Mouse (Mus musculus) left cerebral cortex, adult 8-10 months (tissue): ENCODE results near the gene Tmem35b. TPM values are rescaled to one million over a fixed set of nuclear protein-coding genes. Genes with fewer than 3 reads are reported as not detected.
A peak's percentile ranks its signal among the peaks of the same experiment; 100 is the strongest.
"Not testable (repeated sequence)": the region's sequence is repeated elsewhere in the genome, so short reads cannot be mapped to it uniquely, and the experiment has no call there.

Experiments
- DNase-seq, 2 experiments: peaks; one replicate each; pipeline ENCODE4 v3.0.0; 2022; ENCODE audit warnings: low spot score in 2 of 2
- total RNA-seq, 4 experiments: library from RNA; stranded (reverse); gene quantifications; 2 replicates each; pipeline ENCODE4 v1.2.4; 2022

Tmem35b gene
- 1 to 10 TPM; 3.4 to 5.7 (median 4.2) TPM for total RNA-seq

DNA sequence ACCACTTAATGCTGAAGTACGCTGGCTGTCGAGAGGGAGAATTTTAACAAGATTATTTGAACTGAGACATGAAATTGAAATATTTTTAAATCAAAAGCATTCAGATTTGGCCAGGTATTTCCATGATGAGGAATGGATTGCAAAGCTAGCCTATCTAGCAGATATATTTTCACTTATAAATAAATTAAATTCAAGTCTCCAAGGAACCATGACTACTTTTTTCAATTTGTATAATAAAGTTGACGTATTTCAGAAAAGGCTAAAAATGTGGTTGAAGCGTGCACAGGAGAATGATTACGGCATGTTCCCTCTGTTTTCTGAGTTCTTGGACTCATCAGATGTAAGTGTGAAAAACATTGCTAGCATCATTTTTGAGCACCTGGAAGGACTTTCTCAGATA is at the start of gene Tmem35b:
TSS of gene Tmem35b (plus strand) at position 301 of the 400 bp plus-strand sequence.
- DNase-seq: no peak

DNA sequence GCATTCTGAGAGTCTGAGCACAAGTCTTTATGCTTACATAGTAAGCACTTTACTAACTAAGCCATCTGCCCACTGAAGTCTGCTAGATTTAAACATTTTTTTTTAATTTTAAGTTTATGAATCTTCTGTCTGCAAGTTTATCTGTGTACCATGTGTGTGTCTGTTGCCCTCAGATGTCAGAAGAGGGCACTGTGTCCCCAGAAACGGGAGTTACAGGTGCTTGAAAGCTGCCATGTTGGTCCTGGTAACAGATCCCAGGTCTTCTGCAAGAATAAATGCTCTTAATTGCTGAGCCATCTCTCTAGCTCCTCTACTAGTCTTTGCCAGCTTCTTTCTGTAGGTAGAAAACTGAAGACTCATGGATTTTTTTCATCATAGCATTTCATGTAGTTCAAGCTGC is 48.6 kb upstream of the Tmem35b start:
- DNase-seq: no peak

DNA sequence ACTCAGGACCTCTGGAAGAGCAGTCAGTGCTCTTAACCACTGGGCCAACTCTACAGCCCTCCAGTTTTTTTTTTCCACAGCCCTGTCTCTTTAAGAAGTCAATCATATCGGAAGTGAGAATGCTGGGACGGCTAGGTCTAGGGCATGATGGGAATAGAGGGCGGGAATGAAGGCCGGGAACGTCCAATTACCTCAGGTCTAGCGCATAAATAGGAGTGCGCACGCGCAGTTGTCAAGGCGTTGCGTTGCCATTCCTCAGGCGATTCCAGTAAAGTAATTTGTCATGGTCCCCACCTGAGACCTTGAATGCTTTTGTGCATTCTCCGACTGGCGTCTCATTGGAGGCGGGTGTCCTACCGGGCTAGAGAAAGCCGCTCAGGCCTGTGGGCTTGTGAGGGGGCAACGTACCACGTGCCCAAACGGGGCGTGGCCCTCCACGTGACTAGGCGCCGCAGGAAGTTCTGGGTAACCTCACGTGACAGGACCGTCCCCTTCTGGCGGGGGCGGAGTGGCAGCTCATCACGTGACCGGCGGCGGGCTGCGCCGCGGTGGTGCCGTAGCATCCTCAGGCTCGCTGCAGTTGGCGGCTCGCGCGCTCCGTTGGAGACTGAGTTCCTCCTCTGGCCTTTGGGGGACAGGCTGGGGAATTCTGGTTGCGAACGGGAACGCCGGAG is 46.5 kb upstream of the Tmem35b start, which contains the start of gene Zmym6:
TSS of gene Zmym6 (plus strand) at position 509 of the 674 bp plus-strand sequence.
- DNase-seq: peak; percentile 93 to 97

DNA sequence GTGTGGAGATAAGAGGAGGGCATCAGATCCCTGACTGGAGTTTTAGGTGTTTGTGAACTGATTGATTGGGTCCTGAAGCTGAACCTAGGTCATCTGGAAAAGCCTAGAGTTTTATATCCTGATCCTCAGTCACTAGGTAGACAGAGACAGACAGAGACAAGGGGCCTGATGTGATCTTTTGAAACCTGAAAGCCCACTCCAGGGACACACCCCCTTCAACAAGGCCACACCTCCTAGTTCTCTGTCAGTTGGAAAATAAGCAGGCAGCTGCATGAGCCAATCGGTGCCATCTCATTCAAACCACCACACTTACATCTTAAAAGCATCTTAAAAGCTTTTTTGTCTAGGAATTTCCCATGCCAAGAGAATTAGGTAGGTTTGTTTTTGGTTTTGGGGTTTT is 42.7 kb upstream of the Tmem35b start:
- DNase-seq: no peak

DNA sequence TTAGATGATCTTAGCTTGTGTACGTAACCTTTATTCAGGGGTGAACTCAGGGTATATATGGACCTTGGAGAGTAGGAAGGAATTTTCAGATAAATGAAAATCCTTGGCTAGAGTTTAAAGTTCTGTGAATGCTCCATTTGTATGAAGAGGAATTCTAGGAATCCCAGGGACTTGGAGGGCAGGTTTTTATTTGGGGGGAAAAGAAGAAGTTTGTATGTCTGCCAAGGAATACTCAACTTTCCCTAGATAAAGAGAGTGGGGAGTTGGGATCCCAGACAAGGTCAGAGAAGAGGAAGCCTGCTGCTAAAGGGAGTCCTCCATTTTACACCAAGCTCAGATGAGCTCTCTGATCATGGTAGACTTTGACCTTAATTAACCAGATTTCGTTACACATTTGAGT is 40.4 kb upstream of the Tmem35b start:
- DNase-seq: no peak

DNA sequence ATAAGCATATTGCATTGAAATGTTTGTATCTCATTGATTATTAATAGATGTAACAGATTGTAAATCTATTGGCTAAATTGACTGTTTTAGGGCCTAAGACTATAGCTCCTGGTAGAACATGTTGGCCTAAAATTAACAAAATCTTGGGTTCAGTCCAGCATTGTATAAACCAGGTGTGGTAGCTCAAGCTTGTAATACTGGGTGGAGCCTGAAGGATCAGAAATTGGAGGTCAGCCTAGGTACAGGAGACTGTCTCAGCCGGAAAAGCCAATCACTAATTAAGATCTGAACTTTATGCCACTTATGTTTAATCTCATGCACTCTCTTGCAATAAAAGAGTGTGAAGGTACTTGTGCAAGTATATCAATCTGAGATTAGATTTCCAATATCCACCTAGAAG is 37.7 kb upstream of the Tmem35b start:
- no peak for DNase-seq

DNA sequence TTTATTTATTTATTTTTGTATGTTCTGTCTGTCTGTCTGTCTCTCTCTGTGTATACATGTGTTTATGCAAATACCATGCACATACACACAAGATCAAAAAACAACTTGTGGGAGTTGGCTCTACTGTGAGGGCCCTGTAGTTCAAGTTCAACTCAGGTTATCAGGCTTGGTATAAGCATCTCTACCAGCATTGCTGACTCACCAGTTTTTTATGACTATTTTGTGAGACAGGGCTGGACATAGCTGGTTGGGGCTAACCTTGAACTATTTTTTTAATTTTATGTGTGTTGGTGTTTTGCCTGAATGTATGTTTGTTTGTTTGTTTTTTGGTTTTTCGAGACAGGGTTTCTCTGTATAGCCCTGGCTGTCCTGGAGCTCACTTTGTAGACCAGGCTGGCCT is 32.3 kb upstream of the Tmem35b start:
- no peak for DNase-seq

DNA sequence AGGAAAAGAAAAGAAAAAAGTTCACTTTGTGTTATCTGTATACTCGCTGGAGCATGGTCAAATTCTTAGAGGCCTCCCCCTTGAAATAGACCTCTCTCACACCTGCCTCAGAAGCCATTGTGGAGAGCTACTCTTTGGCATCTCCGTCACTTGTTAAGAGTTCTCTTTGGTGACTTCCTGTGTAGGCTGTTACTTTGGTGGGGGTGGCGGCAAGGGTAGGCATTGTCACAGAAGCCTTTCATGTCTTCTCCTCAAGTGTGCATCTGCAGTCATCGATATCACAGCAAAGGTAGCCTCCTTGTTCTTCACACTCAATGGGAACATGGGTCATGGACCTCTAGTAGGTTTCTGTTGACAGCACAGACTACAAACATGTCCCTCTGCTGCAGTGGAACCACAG is 28.4 kb upstream of the Tmem35b start:
- no peak for DNase-seq

DNA sequence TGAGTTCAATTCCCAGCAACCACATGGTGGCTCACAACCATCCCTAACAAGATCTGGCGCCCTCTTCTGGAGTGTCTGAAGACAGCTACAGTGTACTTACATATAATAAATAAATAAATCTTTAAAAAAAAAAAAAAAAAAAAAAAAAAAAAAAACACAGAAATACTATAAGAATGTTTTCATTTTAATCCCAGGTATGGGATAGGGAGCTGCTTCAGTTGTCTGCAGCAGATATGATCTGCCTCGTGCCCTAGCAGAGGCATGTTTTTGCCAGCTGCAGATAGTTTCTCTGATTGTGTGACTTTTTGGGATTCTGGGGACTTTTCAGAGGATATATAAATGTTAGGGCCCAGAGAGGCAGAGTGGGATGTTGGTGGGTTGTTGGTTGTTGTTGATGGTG is 23.9 kb upstream of the Tmem35b start:
- DNase-seq: not testable (repeated sequence)

DNA sequence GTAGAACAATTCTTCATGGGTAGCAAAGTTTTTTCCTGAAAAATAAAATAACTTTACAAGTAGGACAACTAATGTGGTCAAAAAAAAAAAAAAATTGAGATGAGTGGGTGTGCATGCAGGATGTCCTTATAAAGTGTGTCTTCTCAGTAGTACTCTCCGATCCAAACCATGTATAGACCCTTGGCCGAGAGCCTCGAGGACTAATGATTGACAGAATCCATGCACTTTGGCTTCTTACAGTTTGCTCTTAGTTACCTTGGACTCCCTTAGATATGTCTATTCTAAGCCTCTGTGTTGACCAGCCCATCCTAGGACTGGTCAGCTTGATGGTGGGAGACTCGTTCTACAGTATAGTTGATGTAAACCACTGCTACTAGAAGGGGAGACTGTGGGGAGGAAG is 15.9 kb upstream of the Tmem35b start:
- no peak for DNase-seq

DNA sequence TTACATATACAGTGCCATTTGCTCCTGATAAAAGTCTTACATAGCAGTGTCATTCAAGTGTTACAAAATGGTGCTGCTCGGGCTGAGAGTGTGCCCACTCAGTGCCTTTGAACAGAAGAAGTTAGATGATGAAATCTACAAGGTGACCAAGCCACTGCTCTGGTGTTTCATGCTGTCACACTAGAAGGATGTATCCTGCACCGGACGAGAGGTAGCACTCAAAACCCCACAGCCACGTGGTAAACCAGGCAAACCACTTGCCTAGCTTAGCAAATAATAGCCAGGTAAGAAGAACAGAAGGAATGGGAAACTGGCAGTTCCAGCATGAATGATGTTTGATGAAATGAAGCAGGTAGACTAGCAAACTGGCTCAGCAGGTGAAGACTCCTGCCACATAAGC is 12.9 kb upstream of the Tmem35b start:
- no peak for DNase-seq

DNA sequence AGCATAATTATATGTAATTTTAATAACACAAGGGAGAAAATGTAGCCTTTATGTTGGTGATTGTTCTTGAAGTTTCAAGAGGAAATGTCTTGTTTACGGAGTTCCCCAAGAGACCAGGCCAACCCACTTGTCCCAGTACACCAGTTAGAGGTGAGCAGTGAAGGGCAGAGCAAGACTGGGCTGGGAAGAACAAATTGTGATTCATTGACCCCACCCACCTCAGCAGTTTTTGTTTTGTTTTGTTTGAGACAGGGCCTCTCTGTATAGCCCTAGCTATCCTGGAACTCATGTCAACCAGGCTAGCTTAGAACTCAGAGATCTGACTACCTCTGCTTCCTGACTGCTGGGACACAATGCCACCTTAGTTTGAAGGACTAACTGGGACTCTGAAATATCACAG is 840 bp downstream of the Tmem35b start:
- DNase-seq: no peak

DNA sequence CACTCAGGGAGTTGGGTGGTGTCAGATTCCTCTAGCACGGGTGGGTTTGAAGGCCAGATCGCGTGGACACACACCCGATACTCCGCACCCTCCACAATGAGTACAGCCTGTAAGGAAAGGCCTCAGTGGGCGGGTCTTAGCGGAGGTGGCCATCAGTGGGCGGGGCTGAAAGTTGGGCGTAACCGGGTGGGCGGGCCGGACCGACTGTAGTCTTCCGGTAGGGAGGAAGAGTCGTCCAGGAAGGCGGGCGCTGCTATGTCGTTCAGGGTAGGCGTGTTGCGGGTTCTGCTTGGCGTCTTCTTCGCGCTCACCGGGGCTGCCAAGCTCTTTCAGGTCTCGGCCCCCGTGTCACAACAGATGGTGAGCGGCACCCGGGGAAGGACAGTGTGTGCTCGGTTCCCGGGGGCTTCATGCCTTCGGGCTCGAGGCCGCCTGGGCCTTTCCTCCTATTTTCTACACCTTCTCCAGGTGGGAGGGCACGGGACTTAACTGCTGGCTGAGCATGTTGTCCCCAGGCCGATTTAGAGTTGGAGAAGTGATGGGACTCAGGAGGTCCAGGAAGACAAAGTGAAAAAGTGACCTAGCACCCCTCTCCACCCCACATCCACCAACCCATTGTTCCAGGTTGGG is 2.5 kb downstream of the Tmem35b start:
- DNase-seq: peak; percentile 16 to 34

DNA sequence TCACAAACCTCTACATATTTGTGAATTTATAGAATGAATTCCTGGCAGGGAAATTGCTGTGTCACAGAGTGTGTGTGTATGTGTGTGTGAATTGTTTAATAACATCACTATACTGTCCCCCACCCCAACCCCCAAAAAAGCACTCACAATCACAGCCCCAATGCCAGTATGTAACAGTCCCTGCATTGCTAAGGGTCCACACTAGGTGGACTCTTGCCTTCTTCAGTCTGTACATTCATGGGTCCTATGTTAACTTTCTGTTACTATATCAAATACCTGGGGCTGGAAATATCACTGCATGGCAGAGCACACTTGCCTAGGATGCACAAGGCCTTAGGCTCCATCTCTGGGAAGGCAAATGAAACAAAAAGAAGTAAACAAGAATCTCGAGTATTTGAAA is 11.2 kb downstream of the Tmem35b start:
- DNase-seq: no peak

DNA sequence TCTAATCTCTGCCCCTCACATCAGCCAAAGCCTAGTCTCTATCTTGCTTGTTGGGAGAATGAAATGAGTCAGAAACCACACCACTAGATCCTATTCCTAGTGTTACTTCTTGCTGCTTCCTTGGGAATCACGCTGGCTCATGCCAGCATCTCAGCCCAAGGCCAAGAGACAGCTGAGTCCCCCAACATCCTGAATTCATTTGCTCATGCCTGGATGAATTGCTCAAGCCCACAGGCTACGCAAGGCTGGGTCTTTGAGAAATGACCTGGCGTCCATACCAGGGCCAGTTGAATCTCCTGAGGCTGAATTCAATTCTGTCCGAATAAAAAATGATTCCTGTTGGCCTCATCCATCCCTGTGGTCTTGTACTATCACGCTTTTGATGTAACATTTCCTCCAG is 14.1 kb downstream of the Tmem35b start:
- no peak for DNase-seq

DNA sequence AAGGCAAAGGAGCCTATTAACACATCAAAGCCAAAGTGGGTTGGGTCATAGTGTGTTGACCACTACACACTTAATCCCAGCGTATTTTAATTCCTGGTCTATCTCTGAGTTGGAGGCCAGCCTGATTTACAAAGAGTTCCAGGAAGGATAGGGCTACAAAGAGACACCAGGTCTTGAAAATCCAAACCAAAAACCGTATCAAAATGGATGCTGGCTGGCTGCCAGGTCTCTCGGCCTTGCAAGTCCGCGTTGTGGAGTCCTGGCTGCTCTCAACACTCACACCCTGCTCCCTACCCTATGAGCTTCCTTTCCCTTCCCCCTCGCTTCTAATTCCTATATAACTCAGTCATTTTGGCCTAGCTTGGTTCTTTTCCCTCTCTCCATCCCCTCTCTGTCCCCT is 15.0 kb downstream of the Tmem35b start:
- no peak for DNase-seq

DNA sequence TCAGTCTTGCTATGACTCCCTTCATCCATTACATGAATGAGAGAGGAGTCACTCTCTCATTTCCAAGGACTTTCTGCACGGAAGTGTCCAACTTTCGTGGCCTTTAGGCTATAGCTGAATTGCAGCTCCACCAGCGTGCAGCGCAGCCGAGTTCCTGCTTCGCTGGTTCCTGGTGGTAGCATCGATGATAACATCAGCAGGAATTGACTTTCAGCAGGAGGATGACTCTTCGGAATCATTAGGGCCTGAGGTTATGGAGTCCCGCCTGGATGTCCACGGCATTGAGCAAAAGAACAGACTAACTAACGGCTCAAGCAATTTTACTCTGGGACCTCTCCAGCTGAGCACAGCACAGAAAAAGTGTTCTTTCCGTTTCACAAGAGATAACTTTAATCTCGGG is 26.5 kb downstream of the Tmem35b start:
- no peak for DNase-seq

DNA sequence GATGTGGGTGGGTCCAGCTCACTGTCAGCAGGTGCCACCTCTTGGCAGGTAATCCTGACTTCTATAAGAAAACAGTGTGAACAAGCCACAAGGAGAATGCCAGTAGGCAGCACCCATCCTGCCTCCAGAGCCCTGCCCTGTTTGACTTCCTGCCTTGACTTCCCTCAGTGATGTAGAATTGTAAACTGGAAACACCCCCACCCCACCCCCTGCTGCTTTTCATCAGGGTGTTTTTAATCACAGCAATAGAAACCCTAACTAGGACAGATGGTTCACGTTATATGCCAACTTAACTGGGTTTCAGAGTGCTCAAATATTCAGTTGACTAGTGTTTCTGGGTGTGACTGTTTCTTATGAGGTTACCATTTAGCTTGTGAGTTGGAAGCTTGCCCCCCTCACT is 29.9 kb downstream of the Tmem35b start:
- no peak for DNase-seq

DNA sequence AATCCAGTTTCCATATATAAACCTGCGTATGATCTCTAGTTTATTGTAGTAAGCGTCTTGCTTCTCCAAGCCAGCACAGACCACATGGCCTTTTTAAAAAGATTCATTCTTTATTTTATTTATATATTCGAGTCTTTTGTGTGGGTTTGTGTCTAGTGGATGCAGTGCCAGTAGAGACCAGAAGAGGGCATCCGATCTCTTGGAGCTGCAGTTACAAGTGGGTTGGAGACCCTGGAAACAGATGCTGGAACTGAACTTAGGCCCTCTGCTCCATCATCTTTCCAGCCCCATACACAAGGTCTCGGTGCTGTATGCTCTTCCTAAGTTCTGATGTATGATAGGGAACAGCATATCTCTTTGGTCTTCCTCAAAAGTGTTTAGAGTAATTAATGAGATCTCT is 32.3 kb downstream of the Tmem35b start:
- no peak for DNase-seq

DNA sequence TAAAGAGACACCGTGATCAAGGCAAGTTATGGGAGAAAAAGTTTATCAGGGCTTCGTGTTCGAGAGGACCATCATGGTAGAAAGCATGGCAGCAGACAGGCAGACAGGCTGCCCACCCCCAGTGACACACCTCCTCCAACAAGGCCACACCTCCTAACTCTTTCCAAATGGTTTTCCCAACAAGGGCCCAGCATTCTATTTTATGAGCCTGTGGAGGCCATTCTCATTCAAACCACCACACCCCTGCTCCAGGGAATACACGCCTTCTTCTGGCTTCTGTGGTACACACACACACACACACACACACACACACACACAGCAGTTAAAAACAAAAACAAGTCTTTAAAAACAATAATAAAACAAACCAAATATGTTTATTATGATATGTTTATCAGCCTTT is 34.3 kb downstream of the Tmem35b start:
- DNase-seq: no peak

DNA sequence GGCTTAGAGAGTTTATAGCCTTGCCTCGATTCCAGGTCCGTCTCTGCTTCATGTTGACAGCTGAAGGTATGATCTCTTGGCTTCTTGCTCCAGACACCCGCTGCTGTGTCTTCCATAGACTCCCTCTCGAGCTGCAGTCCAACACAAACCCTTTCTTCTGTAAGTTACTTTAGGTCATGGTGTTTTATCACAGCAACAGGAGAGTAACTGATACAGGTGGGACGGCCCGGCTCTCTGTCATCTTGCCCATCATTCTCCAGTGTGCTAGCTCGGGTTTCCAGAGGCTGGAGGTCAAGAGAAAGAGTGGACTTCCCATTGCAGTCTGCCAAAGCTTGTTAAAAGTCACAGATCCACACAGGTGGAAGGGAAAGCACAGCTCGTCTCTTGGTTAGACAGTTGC is 40.4 kb downstream of the Tmem35b start:
- DNase-seq: no peak

DNA sequence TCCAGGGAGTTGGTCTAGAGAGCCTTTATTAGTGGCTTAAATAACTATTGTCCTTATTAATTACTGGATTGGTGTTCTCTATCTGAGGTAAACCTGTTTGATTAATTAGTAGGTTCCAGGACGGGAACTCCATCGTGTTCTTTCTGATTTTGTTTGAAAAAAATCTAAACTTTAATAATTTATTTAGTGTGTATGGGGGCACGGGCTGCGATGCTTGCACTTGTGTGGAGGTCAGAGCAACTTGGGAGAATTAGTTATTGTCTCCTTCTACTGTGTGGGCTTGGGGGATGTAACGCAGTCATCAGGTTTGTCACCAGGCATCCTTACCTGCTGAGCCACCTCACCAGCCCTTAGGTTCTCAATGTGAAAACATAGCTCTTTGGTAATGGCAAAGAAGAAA is 43.6 kb downstream of the Tmem35b start:
- no peak for DNase-seq

DNA sequence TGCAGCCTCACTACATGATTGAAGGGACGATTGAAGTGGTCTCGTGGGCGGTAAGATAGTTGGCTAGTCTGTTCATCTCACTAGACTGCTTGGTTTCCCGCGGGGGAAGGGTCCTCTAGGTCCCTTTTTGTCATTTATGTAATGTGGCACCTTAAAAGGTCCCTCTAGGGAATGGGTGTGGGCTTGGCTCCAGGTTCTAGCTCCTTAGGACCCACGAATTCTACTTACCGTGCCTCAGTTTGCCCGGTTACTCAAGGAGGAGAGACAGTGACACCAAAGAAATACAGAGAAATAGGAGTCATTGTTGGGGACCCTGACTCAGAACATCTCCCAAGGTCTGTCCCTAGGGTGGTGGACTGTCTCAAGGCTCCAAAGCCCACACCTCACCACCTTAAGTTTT is 44.2 kb downstream of the Tmem35b start:
- DNase-seq: no peak
